Mouse (Mus musculus): ENCODE data around the gene Tmc8.
"Not testable (repeated sequence)": the region's sequence is repeated elsewhere in the genome, so short reads cannot be mapped to it uniquely, and the experiment has no call there.

The Tmc8 gene

GRCm38 (mm10) chr11:117772352-117772751 is 9.5 kb upstream of the Tmc8 start:
- no peak for DNase-seq (ENCODE audit: extremely low spot score, low spot score)

- no peak for DNase-seq (ENCODE audit: extremely low spot score, low spot score)
Observed at GRCm38 (mm10) chr11:117774925-117775324, 7.0 kb upstream of the Tmc8 start.

- no peak for DNase-seq (ENCODE audit: extremely low spot score, low spot score)
Observed at GRCm38 (mm10) chr11:117775540-117775939, 6.3 kb upstream of the Tmc8 start.

GRCm38 (mm10) chr11:117776085-117776792 is 5.6 kb upstream of the Tmc8 start:
- DNase-seq (ENCODE audit: extremely low spot score, low spot score), result no peak

GRCm38 (mm10) chr11:117777111-117777510 is 4.8 kb upstream of the Tmc8 start:
- no peak for DNase-seq (ENCODE audit: extremely low spot score, low spot score)

- DNase-seq (ENCODE audit: extremely low spot score, low spot score), result no peak
Observed at GRCm38 (mm10) chr11:117778031-117778430, 3.8 kb upstream of the Tmc8 start.

GRCm38 (mm10) chr11:117778851-117779433 is 2.9 kb upstream of the Tmc8 start:
- peak; percentile 43 for DNase-seq (ENCODE audit: extremely low spot score, low spot score)

GRCm38 (mm10) chr11:117779434-117780198 is 2.3 kb upstream of the Tmc8 start:
- peak; percentile 80 for DNase-seq (ENCODE audit: extremely low spot score, low spot score)

- no peak for DNase-seq (ENCODE audit: extremely low spot score, low spot score)
Observed at GRCm38 (mm10) chr11:117780199-117780515, 1.7 kb upstream of the Tmc8 start.

GRCm38 (mm10) chr11:117780582-117781111 is 1.2 kb upstream of the Tmc8 start:
- DNase-seq (ENCODE audit: extremely low spot score, low spot score), result peak; percentile 71

- DNase-seq (ENCODE audit: extremely low spot score, low spot score), result peak; percentile 38
Observed at GRCm38 (mm10) chr11:117781199-117781821, 566 bp upstream of the Tmc8 start.

GRCm38 (mm10) chr11:117782705-117783034 is 794 bp downstream of the Tmc8 start:
- DNase-seq (ENCODE audit: extremely low spot score, low spot score), result no peak

- peak; percentile 82 for DNase-seq (ENCODE audit: extremely low spot score, low spot score)
Observed at GRCm38 (mm10) chr11:117783089-117783488, 1.2 kb downstream of the Tmc8 start.

GRCm38 (mm10) chr11:117783683-117784309 is 1.9 kb downstream of the Tmc8 start:
- peak; percentile 32 for DNase-seq (ENCODE audit: extremely low spot score, low spot score)

- peak; percentile 54 for DNase-seq (ENCODE audit: extremely low spot score, low spot score)
Observed at GRCm38 (mm10) chr11:117786294-117786693, 4.4 kb downstream of the Tmc8 start.

- DNase-seq (ENCODE audit: extremely low spot score, low spot score), result not testable (repeated sequence)
Observed at GRCm38 (mm10) chr11:117788481-117788880, 6.6 kb downstream of the Tmc8 start.

- peak; percentile 77 for DNase-seq (ENCODE audit: extremely low spot score, low spot score)
Observed at GRCm38 (mm10) chr11:117790286-117790685, 8.4 kb downstream of the Tmc8 start.

- DNase-seq (ENCODE audit: extremely low spot score, low spot score), result peak; percentile 22
Observed at GRCm38 (mm10) chr11:117790703-117791440, 9.0 kb downstream of the Tmc8 start.

- no peak for DNase-seq (ENCODE audit: extremely low spot score, low spot score)
Observed at GRCm38 (mm10) chr11:117791441-117791761, 9.5 kb downstream of the Tmc8 start.

- DNase-seq (ENCODE audit: extremely low spot score, low spot score), result peak; percentile 40
Observed at GRCm38 (mm10) chr11:117792281-117792888, 10.5 kb downstream of the Tmc8 start.

Data from neural tube, embryonic 10.5 days (tissue).